In genomic region chr9:30445232-30446085, GRCm38 (mm10) we compare ENCODE assay signal across 9 mouse cellular contexts. TPM values are rescaled to one million over a fixed set of nuclear protein-coding genes. Genes with fewer than 3 reads are reported as not detected.
A peak's percentile ranks its signal among the peaks of the same experiment; 100 is the strongest.
DNase-seq lines count a peak whose midpoint lies in the region; ATAC-seq and TF ChIP-seq lines count a peak whose summit lies in the region.
"Had no signal": no experiment of that assay in that cellular context is flagged by ENCODE, and none has a peak within 500 bp of the region (broad histone marks: within the 10 kb centered on the region; RNA-seq: fewer than 3 reads in every experiment).

No protein-coding gene starts in this region.

- no peaks in the 10 kb centered on the region for H3K4me1 ChIP-seq in liver, postnatal 0 days (ENCODE audit: insufficient read depth)
- no peaks in the 10 kb centered on the region for H3K4me1 ChIP-seq in limb, embryonic 14.5 days (ENCODE audit: control insufficient read depth, insufficient read depth, low read length)
- H3K4me1 ChIP-seq in stomach, embryonic 16.5 days (ENCODE audit: control insufficient read depth, insufficient read depth, low read length) = no peaks in the 10 kb centered on the region
- no peaks in the 10 kb centered on the region for H3K4me1 ChIP-seq in liver, embryonic 12.5 days

- no peak for TF ChIP-seq EP300 in liver, postnatal 0 days (IDR thresholded peaks at IDR 0.05; ENCODE audit: low read depth)

- H3K4me2 ChIP-seq in liver, postnatal 0 days (ENCODE audit: low read depth, low read length) = no peak overlapping the region
- no peak overlapping the region for H3K4me2 ChIP-seq in limb, embryonic 14.5 days (replicated peaks; ENCODE audit: low read depth, low read length, severe bottlenecking)
- no peak overlapping the region for H3K4me2 ChIP-seq in stomach, embryonic 16.5 days (ENCODE audit: low read depth, low read length)
- no peak overlapping the region for H3K4me2 ChIP-seq in liver, embryonic 12.5 days

- TF ChIP-seq CTCF in liver, postnatal 0 days (IDR thresholded peaks at IDR 0.05; ENCODE audit: low read depth) = no peak

- no peaks in the 10 kb centered on the region for H3K9me3 ChIP-seq in liver, postnatal 0 days (ENCODE audit: low read length)
- H3K9me3 ChIP-seq in limb, embryonic 14.5 days (ENCODE audit: control insufficient read depth, low read length) = no peaks in the 10 kb centered on the region
- no peaks in the 10 kb centered on the region for H3K9me3 ChIP-seq in stomach, embryonic 16.5 days (replicated peaks; ENCODE audit: control insufficient read depth, low read length)
- H3K9me3 ChIP-seq in liver, embryonic 12.5 days (replicated peaks) = no peaks in the 10 kb centered on the region

- ATAC-seq in liver, postnatal 0 days = no peak
- ATAC-seq in limb, embryonic 14.5 days (ENCODE audit: low FRiP score, low read depth) = no peak
- peak; percentile 91 for ATAC-seq in stomach, embryonic 16.5 days (ENCODE audit: insufficient read depth, low FRiP score)
- ATAC-seq in liver, embryonic 12.5 days = no peak

- H3K36me3 ChIP-seq in liver, postnatal 0 days (replicated peaks; ENCODE audit: insufficient read depth, low read length) = peaks cover 25% of the 10 kb centered on the region
- peaks cover 60% of the 10 kb centered on the region for H3K36me3 ChIP-seq in limb, embryonic 14.5 days (ENCODE audit: control insufficient read depth, insufficient read depth, low read length)
- no peaks in the 10 kb centered on the region; the same call in 1 of the 2 replicates for H3K36me3 ChIP-seq in stomach, embryonic 16.5 days (ENCODE audit: control insufficient read depth, insufficient read depth, low read length)
- H3K36me3 ChIP-seq in liver, embryonic 12.5 days = peaks cover 76% of the 10 kb centered on the region

- H3K9ac ChIP-seq in liver, postnatal 0 days (replicated peaks) = no peak overlapping the region
- no peak overlapping the region for H3K9ac ChIP-seq in limb, embryonic 14.5 days (ENCODE audit: low read depth, low read length, severe bottlenecking)
- H3K9ac ChIP-seq in stomach, embryonic 16.5 days (ENCODE audit: low read length) = no peak overlapping the region
- H3K9ac ChIP-seq in liver, embryonic 12.5 days = no peak overlapping the region

- no peaks in the 10 kb centered on the region for H3K27me3 ChIP-seq in liver, postnatal 0 days (ENCODE audit: insufficient read depth, low read length)
- no peaks in the 10 kb centered on the region for H3K27me3 ChIP-seq in limb, embryonic 14.5 days (ENCODE audit: control insufficient read depth, insufficient read depth, low read length)
- no peaks in the 10 kb centered on the region for H3K27me3 ChIP-seq in stomach, embryonic 16.5 days (ENCODE audit: control insufficient read depth, insufficient read depth, low read length)
- no peaks in the 10 kb centered on the region for H3K27me3 ChIP-seq in liver, embryonic 12.5 days (replicated peaks)

- no peak overlapping the region for H3K27ac ChIP-seq in liver, postnatal 0 days (ENCODE audit: low read depth)
- H3K27ac ChIP-seq in limb, embryonic 14.5 days (replicated peaks; ENCODE audit: low read depth, low read length) = no peak overlapping the region
- peak overlapping the region; percentile 92 for H3K27ac ChIP-seq in stomach, embryonic 16.5 days (ENCODE audit: low read length)
- H3K27ac ChIP-seq in liver, embryonic 12.5 days = no peak overlapping the region

- 82% methylated on average over 14 of the region's 14 CpGs for WGBS in liver, postnatal 0 days (ENCODE audit: insufficient replicate concordance)
- 74% methylated on average over 14 of the region's 14 CpGs for WGBS in limb, embryonic 14.5 days
- WGBS in stomach, embryonic 16.5 days = 48% methylated on average over 14 of the region's 14 CpGs
- 76% methylated on average over 14 of the region's 14 CpGs for WGBS in liver, embryonic 12.5 days (ENCODE audit: insufficient replicate concordance)

- intact Hi-C loops in heart, postnatal 14 days (cut with DNase I) = loop anchor here (5.0 kb wide), 1 partner anchor 642 kb away; no protein-coding TSS in a partner anchor

- DNase-seq in liver = peak; percentile 6
- DNase-seq in liver, postnatal 0 days = no peak
- DNase-seq in heart, postnatal 14 days = peak; percentile 51 to 69
- DNase-seq in limb, embryonic 14.5 days (ENCODE audit: low spot score) = peak; percentile 6
- no peak for DNase-seq in B cell, adult 2 months
- no peak for DNase-seq in layer of hippocampus, adult 8-10 months (ENCODE audit: low spot score in 2 of 2)
- DNase-seq: thymus, postnatal 4 days had no signal

- TF ChIP-seq POLR2A in limb, embryonic 14.5 days (IDR thresholded peaks at IDR 0.05; ENCODE audit: borderline replicate concordance, extremely low read depth, insufficient read depth, insufficient read length) = no peak

- no peak overlapping the region for H3K4me3 ChIP-seq in liver, postnatal 0 days (ENCODE audit: low read depth, low read length)
- no peak overlapping the region for H3K4me3 ChIP-seq in limb, embryonic 14.5 days (replicated peaks; ENCODE audit: low read length)
- no peak overlapping the region for H3K4me3 ChIP-seq in stomach, embryonic 16.5 days (replicated peaks; ENCODE audit: low read length)
- H3K4me3 ChIP-seq in liver, embryonic 12.5 days = no peak overlapping the region

RNA-seq across cellular contexts. Expression of gene Snx19, which starts 18.6 kb away (rescaled TPM):
- polyA plus RNA-seq in liver, postnatal 0 days (2015; fragmentation: Nextera tagmentation; extraction: Ambion mirVana) = 3.7 and 4.2 TPM in 2 replicates
- total RNA-seq in heart, postnatal 14 days (2021) = 10 to 100 TPM; 24.6 to 26.9 TPM
- polyA plus RNA-seq in limb, embryonic 14.5 days (2012; rRNA removed) = 17.7 and 20.1 TPM in 2 replicates
- 19.1 and 24.3 TPM in 2 replicates for polyA plus RNA-seq in limb, embryonic 14.5 days (2014; fragmentation: Nextera tagmentation; extraction: Ambion mirVana)
- polyA plus RNA-seq in stomach, embryonic 16.5 days (2015; fragmentation: Nextera tagmentation; extraction: Ambion mirVana) = 17.5 and 19.2 TPM in 2 replicates
- 10 to 100 TPM; 50.1 to 59.5 (median 52.0) TPM for total RNA-seq in layer of hippocampus, adult 8-10 months (2022)
- polyA plus RNA-seq in liver, embryonic 12.5 days (2016; fragmentation: Nextera tagmentation; extraction: Ambion mirVana) = 8.4 and 9.0 TPM in 2 replicates

Comparison
In these comparisons a context has a peak if more than half of its experiments do, and no peak if none do; other contexts are left out.
1. DNase-seq: peak in liver (single experiment), heart, postnatal 14 days (2 of 2) and limb, embryonic 14.5 days (single experiment); none in liver, postnatal 0 days (single experiment), B cell, adult 2 months (0 of 2) and layer of hippocampus, adult 8-10 months (0 of 2).